Mouse (Mus musculus) heart, postnatal 0 days (tissue): ENCODE measurements around the gene Npc1l1. TPM values are rescaled to one million over a fixed set of nuclear protein-coding genes. Genes with fewer than 3 reads are reported as not detected.

Experiments used
- ATAC-seq: fragments of 200-750 bp; cut with Nextera tagmentation; 2 replicates; pipeline ENCODE4 v1.8.0; 2017; ENCODE audit warnings: low read depth, moderate number of reproducible peaks, moderate library complexity; ENCODE audit not compliant: insufficient read depth
- DNase-seq: peaks from one replicate; pipeline ENCODE4 v3.0.0-alpha.2; 2016; ENCODE audit warnings: low spot score
- H3K27ac ChIP-seq: fragments of 300-500 bp; sonication (generic); 2 replicates; pipeline ENCODE4 v1.5.1; 2014; ENCODE audit warnings: low read depth, mild to moderate bottlenecking
- H3K27me3 ChIP-seq: fragments of 300-500 bp; sonication (generic); 2 replicates; pipeline ENCODE4 v1.6.1; 2014; ENCODE audit warnings: low read length, mixed read lengths; ENCODE audit not compliant: control insufficient read depth, insufficient read depth
- H3K36me3 ChIP-seq: fragments of 300-500 bp; sonication (generic); replicated peaks from 2 replicates; pipeline ENCODE4 v1.6.1; 2014; ENCODE audit warnings: low read length, mixed read lengths; ENCODE audit not compliant: control insufficient read depth, insufficient read depth
- H3K4me1 ChIP-seq: fragments of 300-500 bp; sonication (generic); 2 replicates; pipeline ENCODE4 v1.6.1; 2014; ENCODE audit warnings: antibody characterized with exemption; ENCODE audit not compliant: control insufficient read depth, insufficient read depth
- H3K4me2 ChIP-seq: fragments of 300-500 bp; sonication (generic); 2 replicates; pipeline ENCODE4 v1.6.1; 2014; ENCODE audit warnings: low read depth, mild to moderate bottlenecking, low read length, moderate library complexity
- H3K4me3 ChIP-seq: fragments of 300-500 bp; sonication (generic); 2 replicates; pipeline ENCODE4 v1.5.1; 2014; ENCODE audit warnings: low read depth, low read length
- H3K9ac ChIP-seq: fragments of 300-500 bp; sonication (generic); replicated peaks from 2 replicates; pipeline ENCODE4 v1.6.1; 2014; ENCODE audit warnings: low read depth, low read length, mixed read lengths
- H3K9me3 ChIP-seq: fragments of 300-500 bp; sonication (generic); replicated peaks from 2 replicates; pipeline ENCODE4 v1.6.1; 2016; ENCODE audit warnings: low read length; ENCODE audit not compliant: control insufficient read depth
- CTCF ChIP-seq: IDR thresholded peaks from 2 replicates; pipeline ENCODE4 v1.5.1; 2016; ENCODE audit warnings: antibody characterized with exemption, control low read depth, low read depth
- EP300 ChIP-seq: IDR thresholded peaks from 2 replicates; pipeline ENCODE4 v1.6.1; 2016; ENCODE audit warnings: antibody characterized with exemption, low read depth
- WGBS: fragments of 180-500 bp; shearing (Covaris S2); extraction: QIAGEN DNeasy Blood & Tissue Kit; methylation state at CpG from one replicate; pipeline ENCODE4 v1.1.7; 2014; 5-methylcytosine and 5-hydroxymethylcytosine counted together
- polyA plus RNA-seq: library from polyadenylated mRNA; unstranded; fragments of >200 nt; fragmentation: Nextera tagmentation; extraction: Ambion mirVana; gene quantifications from 2 replicates; pipeline ENCODE4 v1.2.1, GENCODE M21; 2015
- total RNA-seq: library from RNA; depleted of rRNA; stranded (reverse); fragments of >200 nt; gene quantifications from 2 replicates; pipeline ENCODE4 v1.2.3, GENCODE M21; 2014; ENCODE audit warnings: low replicate concordance

Npc1l1 gene
- total and polyA plus RNA-seq, 2 experiments from 2014 or later, result 0.04 TPM; not detected in 1

DNA sequence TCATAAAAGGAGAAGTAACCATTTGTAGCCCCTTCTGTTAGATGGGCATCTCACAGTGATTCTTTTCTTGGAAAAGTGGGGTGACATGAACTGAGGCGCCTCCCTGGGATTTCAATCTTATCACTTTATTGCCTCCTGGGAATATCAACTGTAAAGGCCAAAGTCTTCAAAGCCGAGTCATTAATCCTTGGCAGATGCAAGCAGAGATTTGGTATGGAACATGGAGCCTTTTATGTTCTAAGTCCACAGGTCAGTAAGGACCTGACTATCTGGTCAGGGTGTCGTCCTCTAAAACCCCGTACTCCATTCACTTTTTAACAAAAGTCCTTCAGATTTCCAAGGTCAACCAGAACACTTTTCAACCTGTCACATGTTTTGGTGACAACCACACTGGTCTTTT, 22.9 kb upstream of the Npc1l1 start:
- H3K36me3 ChIP-seq, result peaks cover 5% of the 10 kb centered on the region
- TF ChIP-seq EP300 (no peak), CTCF (no peak)
- DNase-seq (no peak), ATAC-seq (no peak)
- no peaks in the 10 kb centered on the region for H3K27me3 ChIP-seq
- no peaks in the 10 kb centered on the region for H3K4me1 ChIP-seq
- WGBS, result 81% methylated on average over 4 of the region's 4 CpGs
- no peaks in the 10 kb centered on the region for H3K9me3 ChIP-seq
- no peak overlapping the region for H3K9ac ChIP-seq
- H3K27ac ChIP-seq, result no peak overlapping the region
- H3K4me2 ChIP-seq, result no peak overlapping the region
- H3K4me3 ChIP-seq, result no peak overlapping the region

DNA sequence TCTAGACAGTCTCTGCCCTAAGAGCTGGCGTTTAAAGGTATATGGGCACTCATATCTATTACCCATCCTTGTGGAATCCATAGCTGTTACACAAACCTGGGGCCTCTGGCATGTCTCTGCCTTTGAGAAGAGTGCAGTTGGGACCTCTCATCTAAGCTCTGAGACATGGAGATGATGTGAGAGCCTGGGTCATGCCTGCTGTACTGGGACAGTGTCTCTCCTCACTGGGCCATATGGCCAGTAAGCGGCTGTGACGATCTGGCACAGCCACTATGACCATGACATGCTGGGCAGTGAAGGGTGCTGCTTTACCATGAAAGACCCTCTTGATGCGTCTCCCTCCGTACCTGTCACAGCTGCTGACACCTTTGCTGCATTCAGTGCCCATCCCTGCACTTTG, 22.3 kb upstream of the Npc1l1 start:
- Histone ChIP-seq H3K27me3 (no peaks in the 10 kb centered on the region), H3K4me2 (no peak overlapping the region), H3K9ac (no peak overlapping the region), H3K27ac (no peak overlapping the region), H3K9me3 (no peaks in the 10 kb centered on the region), H3K36me3 (no peaks in the 10 kb centered on the region), H3K4me3 (no peak overlapping the region), H3K4me1 (no peaks in the 10 kb centered on the region)
- WGBS, result 82% methylated on average over 5 of the region's 5 CpGs
- ATAC-seq (no peak), DNase-seq (no peak)
- TF ChIP-seq EP300, result no peak
- no peak for TF ChIP-seq CTCF

DNA sequence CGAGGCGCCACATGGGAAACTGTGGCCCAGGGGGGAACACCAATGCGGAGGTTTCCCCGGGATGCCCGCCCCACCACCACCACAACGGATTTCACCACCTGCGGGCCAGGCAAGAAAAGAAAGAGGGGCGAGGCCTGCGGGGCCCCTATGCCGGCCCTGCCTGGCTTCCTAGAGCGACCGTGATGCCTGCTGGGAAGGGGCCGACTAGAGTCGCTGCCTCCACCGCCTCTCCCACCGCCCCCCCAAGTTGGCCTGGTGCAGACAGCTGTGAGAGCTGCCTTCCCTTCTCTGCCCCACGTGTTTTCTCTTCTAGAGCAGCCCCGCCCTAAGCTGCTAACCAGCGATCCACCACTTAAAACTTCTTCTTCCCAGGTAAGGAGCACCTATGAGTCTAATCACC, 14.8 kb upstream of the Npc1l1 start:
- ATAC-seq (no peak), DNase-seq (no peak)
- H3K4me2 ChIP-seq, result no peak overlapping the region
- no peak overlapping the region for H3K4me3 ChIP-seq
- H3K27me3 ChIP-seq, result no peaks in the 10 kb centered on the region
- TF ChIP-seq EP300, result no peak
- no peak for TF ChIP-seq CTCF
- H3K4me1 ChIP-seq, result no peaks in the 10 kb centered on the region
- no peak overlapping the region for H3K27ac ChIP-seq
- no peak overlapping the region for H3K9ac ChIP-seq
- 52% methylated on average over 19 of the region's 19 CpGs for WGBS
- no peaks in the 10 kb centered on the region for H3K36me3 ChIP-seq
- no peaks in the 10 kb centered on the region for H3K9me3 ChIP-seq

DNA sequence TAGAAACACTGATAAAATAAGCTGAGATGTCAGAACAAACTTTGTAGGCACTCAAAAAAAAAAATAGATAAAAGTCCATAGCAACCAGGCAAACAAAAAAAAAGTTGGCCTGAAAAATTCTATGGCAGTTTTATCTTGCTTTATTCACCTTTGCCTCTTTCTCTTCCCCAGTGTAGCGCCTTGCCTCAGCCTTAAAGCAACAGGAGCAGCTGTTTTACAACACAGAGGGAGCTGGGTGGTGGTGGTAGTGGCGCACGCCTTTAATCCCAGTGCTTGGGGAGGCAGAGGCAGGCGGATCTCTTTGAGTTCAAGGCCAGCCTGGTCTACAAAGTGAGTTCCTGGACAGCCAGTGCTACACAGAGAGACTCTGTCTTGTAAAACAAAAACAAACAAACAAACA, 3.1 kb upstream of the Npc1l1 start:
- 73% methylated on average over 4 of the region's 4 CpGs for WGBS
- no peak overlapping the region for H3K4me3 ChIP-seq
- no peak overlapping the region for H3K4me2 ChIP-seq
- no peak overlapping the region for H3K27ac ChIP-seq
- H3K9ac ChIP-seq, result no peak overlapping the region
- no peaks in the 10 kb centered on the region for H3K27me3 ChIP-seq
- H3K9me3 ChIP-seq, result 0 out of 2 replicates have a peak, but pooled peaks cover 3% of the 10 kb centered on the region
- DNase-seq (no peak), ATAC-seq (no peak)
- no peaks in the 10 kb centered on the region for H3K36me3 ChIP-seq
- TF ChIP-seq EP300, result no peak
- no peak for TF ChIP-seq CTCF
- H3K4me1 ChIP-seq, result no peaks in the 10 kb centered on the region

DNA sequence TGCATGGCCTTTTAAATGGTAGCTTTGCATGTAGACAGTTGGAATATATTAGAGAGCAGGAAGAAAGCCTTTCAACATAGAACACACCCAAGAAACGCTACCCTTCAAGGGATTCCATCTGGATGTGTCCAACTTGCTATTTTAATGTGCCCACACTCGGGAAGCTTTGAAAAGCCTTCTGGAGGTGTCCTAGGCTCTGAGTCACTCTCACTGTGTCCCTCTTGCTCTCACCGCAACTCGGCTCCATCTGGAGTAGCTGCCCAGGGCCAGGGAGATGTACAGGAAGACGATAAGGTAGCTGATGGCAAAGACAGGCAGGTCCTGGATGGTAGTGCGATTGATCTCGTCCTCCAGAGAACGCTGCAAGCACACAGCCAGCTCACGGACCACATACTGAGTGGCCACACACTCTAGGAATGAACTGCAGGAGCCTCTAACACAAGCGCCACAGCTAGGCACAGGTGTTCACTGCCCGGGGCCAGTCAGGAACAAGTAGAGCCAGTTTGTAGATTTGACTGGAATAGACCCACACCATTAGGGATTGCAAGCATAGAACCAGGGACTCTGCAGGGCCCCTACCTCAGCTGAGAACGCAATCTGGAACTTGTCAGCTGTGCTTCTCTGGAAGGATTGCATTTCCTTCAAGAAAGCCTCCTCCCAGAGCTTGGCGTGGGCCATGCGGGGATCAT, 5.3 kb downstream of the Npc1l1 start:
- Histone ChIP-seq H3K4me2 (no peak overlapping the region), H3K27me3 (no peaks in the 10 kb centered on the region), H3K36me3 (no peaks in the 10 kb centered on the region), H3K4me3 (no peak overlapping the region), H3K4me1 (no peaks in the 10 kb centered on the region), H3K9me3 (no peaks in the 10 kb centered on the region), H3K9ac (no peak overlapping the region), H3K27ac (no peak overlapping the region)
- WGBS, result 70% methylated on average over 14 of the region's 14 CpGs
- ATAC-seq (no peak), DNase-seq (no peak)
- TF ChIP-seq EP300 (no peak), CTCF (no peak)

DNA sequence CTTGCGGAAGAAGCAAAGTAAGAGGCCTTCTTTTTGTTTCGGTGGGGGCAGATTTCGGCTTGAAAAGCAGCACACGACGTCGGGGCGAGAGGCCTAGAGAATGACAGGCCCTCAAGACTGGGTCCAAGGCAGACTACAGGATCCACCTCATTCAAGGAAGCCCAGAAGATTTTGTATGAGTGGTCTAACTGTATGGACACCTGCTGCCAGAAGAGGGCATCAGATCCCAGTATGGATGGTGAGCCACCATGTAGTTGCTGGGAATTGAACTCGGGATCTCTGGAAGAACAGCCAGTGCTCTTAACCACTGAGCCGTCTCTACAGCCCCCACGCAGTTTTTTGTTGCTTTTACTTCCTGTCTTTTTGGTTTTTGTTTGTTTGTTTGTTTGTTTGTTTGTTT, 7.8 kb downstream of the Npc1l1 start:
- no peaks in the 10 kb centered on the region for H3K27me3 ChIP-seq
- DNase-seq, result no peak

More for the DNA sequence above, 7.8 kb downstream of the Npc1l1 start:
- no peaks in the 10 kb centered on the region for H3K4me1 ChIP-seq
- 90% methylated on average over 10 of the region's 10 CpGs for WGBS
- no peak for TF ChIP-seq EP300
- TF ChIP-seq CTCF, result no peak
- H3K27ac ChIP-seq, result no peak overlapping the region
- no peak overlapping the region for H3K9ac ChIP-seq
- no peaks in the 10 kb centered on the region for H3K36me3 ChIP-seq
- no peaks in the 10 kb centered on the region for H3K9me3 ChIP-seq
- no peak for ATAC-seq
- no peak overlapping the region for H3K4me3 ChIP-seq
- H3K4me2 ChIP-seq, result no peak overlapping the region
